Mouse (Mus musculus): ENCODE results near the gene Fbxo7. TPM values are rescaled to one million over a fixed set of nuclear protein-coding genes. Genes with fewer than 3 reads are reported as not detected.

Fbxo7 gene
- total and polyA plus RNA-seq, 2 experiments from 2014 or later, result 17.7 to 30.9 TPM

DNA sequence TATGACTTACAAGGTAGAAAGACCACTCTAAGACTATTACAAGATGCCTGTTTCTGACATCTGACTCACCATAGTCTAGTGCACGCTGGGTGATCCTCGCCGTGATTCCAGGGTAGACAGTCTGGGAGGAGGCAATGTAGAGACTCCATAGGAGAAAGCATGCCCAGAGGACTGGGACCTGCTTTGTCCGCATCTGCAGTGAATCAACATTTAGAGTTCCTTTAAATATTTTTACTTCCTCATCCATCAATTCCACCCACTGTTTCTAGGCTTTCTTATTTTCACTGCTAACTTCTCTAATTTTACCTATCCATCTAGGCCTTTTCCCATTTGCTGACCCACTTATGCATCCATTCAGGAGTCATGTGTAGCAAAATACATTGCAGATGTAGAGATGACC lies 21.3 kb upstream of the Fbxo7 start:
- DNase-seq (ENCODE audit: low spot score), result no peak
- no peak for ATAC-seq
- H3K27ac ChIP-seq, result no peak overlapping the region
- H3K27me3 ChIP-seq (ENCODE audit: insufficient read depth, low read length), result no peaks in the 10 kb centered on the region
- H3K36me3 ChIP-seq (ENCODE audit: insufficient read depth, low read length), result no peaks in the 10 kb centered on the region
- no peak overlapping the region for H3K4me2 ChIP-seq (ENCODE audit: low read depth, low read length)
- TF ChIP-seq CTCF (IDR thresholded peaks at IDR 0.05; ENCODE audit: low read depth), result no peak
- no peaks in the 10 kb centered on the region for H3K9me3 ChIP-seq (ENCODE audit: low read length)
- H3K4me1 ChIP-seq (ENCODE audit: insufficient read depth, low read length), result no peaks in the 10 kb centered on the region
- H3K4me3 ChIP-seq (ENCODE audit: low read length), result no peak overlapping the region
- 91% methylated on average over 4 of the region's 4 CpGs for WGBS
- H3K9ac ChIP-seq (replicated peaks; ENCODE audit: low read length), result no peak overlapping the region

DNA sequence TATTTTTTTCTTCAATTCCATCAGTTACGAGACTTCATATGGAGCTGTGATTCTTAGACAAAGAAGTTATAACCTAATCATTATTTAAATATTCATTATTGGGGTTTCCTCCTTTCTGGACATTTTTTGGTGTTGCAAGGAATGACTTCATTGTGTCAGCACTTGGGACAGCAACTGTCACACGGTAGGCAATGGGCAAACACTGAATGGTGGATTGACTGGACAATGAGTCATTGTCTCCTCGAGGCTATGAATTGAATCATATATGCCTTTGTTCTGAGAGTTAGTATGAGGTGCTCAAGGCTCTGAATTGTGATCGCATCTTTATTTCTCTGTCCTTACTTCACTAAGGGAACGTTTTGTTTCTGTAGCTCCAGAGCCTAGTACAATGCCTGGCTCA lies 15.3 kb upstream of the Fbxo7 start:
- DNase-seq (ENCODE audit: low spot score) (no peak), ATAC-seq (no peak)
- Histone ChIP-seq H3K9me3 (ENCODE audit: low read length) (no peaks in the 10 kb centered on the region), H3K27me3 (ENCODE audit: insufficient read depth, low read length) (no peaks in the 10 kb centered on the region), H3K27ac (no peak overlapping the region), H3K4me3 (ENCODE audit: low read length) (no peak overlapping the region), H3K4me1 (ENCODE audit: insufficient read depth, low read length) (no peaks in the 10 kb centered on the region), H3K4me2 (ENCODE audit: low read depth, low read length) (no peak overlapping the region), H3K36me3 (ENCODE audit: insufficient read depth, low read length) (no peaks in the 10 kb centered on the region), H3K9ac (replicated peaks; ENCODE audit: low read length) (no peak overlapping the region)
- WGBS, result 63% methylated on average over 5 of the region's 5 CpGs
- TF ChIP-seq CTCF (IDR thresholded peaks at IDR 0.05; ENCODE audit: low read depth), result no peak

DNA sequence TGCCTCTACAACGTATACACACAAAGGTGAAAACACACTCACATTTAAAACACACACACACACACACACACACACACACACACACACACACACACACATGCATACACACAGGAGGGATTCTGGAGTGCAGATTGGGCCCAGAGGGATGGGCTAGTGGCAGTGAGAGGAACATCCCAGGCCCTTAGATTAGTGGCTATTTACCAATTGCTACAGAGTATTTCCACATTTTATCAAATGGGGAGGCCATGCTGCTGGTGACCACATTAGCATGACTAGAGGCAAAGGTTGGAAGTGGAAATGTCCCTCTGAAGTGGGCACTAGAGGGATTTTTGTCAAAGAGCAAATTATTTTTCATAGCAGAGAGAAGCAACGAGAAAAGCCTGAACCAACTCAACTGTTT lies 12.1 kb upstream of the Fbxo7 start:
- 85% methylated on average over 2 of the region's 2 CpGs for WGBS
- Histone ChIP-seq H3K4me3 (ENCODE audit: low read length) (no peak overlapping the region), H3K9ac (replicated peaks; ENCODE audit: low read length) (no peak overlapping the region), H3K36me3 (ENCODE audit: insufficient read depth, low read length) (no peaks in the 10 kb centered on the region), H3K27me3 (ENCODE audit: insufficient read depth, low read length) (no peaks in the 10 kb centered on the region), H3K27ac (no peak overlapping the region), H3K4me1 (ENCODE audit: insufficient read depth, low read length) (no peaks in the 10 kb centered on the region), H3K9me3 (ENCODE audit: low read length) (no peaks in the 10 kb centered on the region), H3K4me2 (ENCODE audit: low read depth, low read length) (no peak overlapping the region)
- TF ChIP-seq CTCF (IDR thresholded peaks at IDR 0.05; ENCODE audit: low read depth), result no peak
- ATAC-seq, result no peak
- no peak for DNase-seq (ENCODE audit: low spot score)

DNA sequence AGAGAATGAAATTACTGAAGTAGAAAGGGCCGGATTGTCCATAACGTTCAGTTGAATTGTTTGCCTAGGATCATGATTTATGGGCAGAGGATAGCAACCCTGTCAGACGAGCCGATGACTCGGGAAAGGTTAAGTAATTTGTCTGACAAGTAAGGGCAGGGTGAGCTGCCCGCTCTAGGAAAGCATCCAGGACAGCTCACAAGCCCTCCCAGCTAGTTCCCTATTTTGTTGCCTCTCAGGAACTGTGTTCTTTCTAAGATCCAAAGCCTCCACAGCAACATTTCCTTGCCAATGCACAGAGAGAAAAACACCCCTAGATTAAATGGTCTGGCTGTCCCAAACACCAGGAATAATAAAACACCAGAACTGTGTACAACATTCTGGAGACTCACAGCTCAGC lies 11.1 kb upstream of the Fbxo7 start:
- Histone ChIP-seq H3K27ac (no peak overlapping the region; the same call in 1 of the 2 replicates), H3K9me3 (ENCODE audit: low read length) (no peaks in the 10 kb centered on the region), H3K9ac (replicated peaks; ENCODE audit: low read length) (no peak overlapping the region), H3K4me2 (ENCODE audit: low read depth, low read length) (no peak overlapping the region), H3K4me1 (ENCODE audit: insufficient read depth, low read length) (no peaks in the 10 kb centered on the region), H3K36me3 (ENCODE audit: insufficient read depth, low read length) (no peaks in the 10 kb centered on the region), H3K27me3 (ENCODE audit: insufficient read depth, low read length) (no peaks in the 10 kb centered on the region), H3K4me3 (ENCODE audit: low read length) (no peak overlapping the region)
- WGBS, result 56% methylated on average over 6 of the region's 6 CpGs
- ATAC-seq (no peak), DNase-seq (ENCODE audit: low spot score) (no peak)
- TF ChIP-seq CTCF (IDR thresholded peaks at IDR 0.05; ENCODE audit: low read depth), result no peak

- ATAC-seq, result no peak
- no peaks in the 10 kb centered on the region for H3K36me3 ChIP-seq (ENCODE audit: insufficient read depth, low read length)
- DNase-seq (ENCODE audit: low spot score), result no peak
- H3K4me3 ChIP-seq (ENCODE audit: low read length), result no peak overlapping the region
- no peak overlapping the region for H3K4me2 ChIP-seq (ENCODE audit: low read depth, low read length)
- no peaks in the 10 kb centered on the region for H3K9me3 ChIP-seq (ENCODE audit: low read length)
- 86% methylated on average over 2 of the region's 2 CpGs for WGBS
- no peak overlapping the region for H3K9ac ChIP-seq (replicated peaks; ENCODE audit: low read length)
- no peak for TF ChIP-seq CTCF (IDR thresholded peaks at IDR 0.05; ENCODE audit: low read depth)
- H3K4me1 ChIP-seq (ENCODE audit: insufficient read depth, low read length), result no peaks in the 10 kb centered on the region
- H3K27ac ChIP-seq, result no peak overlapping the region; the same call in 1 of the 2 replicates
- H3K27me3 ChIP-seq (ENCODE audit: insufficient read depth, low read length), result no peaks in the 10 kb centered on the region
These were observed 10.6 kb upstream of the Fbxo7 start for GRCm38 (mm10) chr10:86011172-86011571.

DNA sequence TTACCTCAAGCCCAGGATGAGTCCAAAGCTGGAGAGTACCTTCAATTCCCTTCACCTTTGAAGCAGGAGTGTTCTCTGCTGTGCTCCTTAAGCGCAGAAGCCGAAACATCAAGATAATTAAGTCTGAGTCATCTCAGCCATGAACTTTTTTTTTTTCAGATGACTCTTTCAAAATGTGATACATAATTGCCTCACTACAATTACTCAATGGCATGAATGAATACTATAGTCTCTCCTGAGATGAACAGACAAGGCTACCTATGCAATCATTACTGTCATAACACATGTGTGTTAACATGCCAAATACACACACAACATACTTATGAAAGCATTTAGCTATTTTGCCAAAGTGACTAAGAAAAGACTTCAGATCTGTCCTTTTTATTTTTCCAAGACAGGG lies 10.0 kb upstream of the Fbxo7 start, which contains the start of gene Bpifc:
Gene Bpifc (minus strand): TSS at position 115 of the 400 bp plus-strand sequence.
- no peaks in the 10 kb centered on the region for H3K9me3 ChIP-seq (ENCODE audit: low read length)
- 88% methylated on average over 2 of the region's 2 CpGs for WGBS
- H3K4me2 ChIP-seq (ENCODE audit: low read depth, low read length), result no peak within 1 kb of the TSS
- no peaks in the 10 kb centered on the region for H3K4me1 ChIP-seq (ENCODE audit: insufficient read depth, low read length)
- no peaks in the 10 kb centered on the region for H3K27me3 ChIP-seq (ENCODE audit: insufficient read depth, low read length)
- no peak within 1 kb of the TSS; the same call in 1 of the 2 replicates for H3K27ac ChIP-seq
- ATAC-seq (no peak), DNase-seq (ENCODE audit: low spot score) (no peak)
- H3K4me3 ChIP-seq (ENCODE audit: low read length), result no peak within 1 kb of the TSS
- no peak within 1 kb of the TSS for H3K9ac ChIP-seq (replicated peaks; ENCODE audit: low read length)
- no peaks in the 10 kb centered on the region for H3K36me3 ChIP-seq (ENCODE audit: insufficient read depth, low read length)
- no peak for TF ChIP-seq CTCF (IDR thresholded peaks at IDR 0.05; ENCODE audit: low read depth)

GRCm38 (mm10) chr10:86017781-86018180 lies 4.0 kb upstream of the Fbxo7 start:
- Histone ChIP-seq H3K36me3 (ENCODE audit: insufficient read depth, low read length) (no peaks in the 10 kb centered on the region), H3K27ac (no peak overlapping the region), H3K27me3 (ENCODE audit: insufficient read depth, low read length) (no peaks in the 10 kb centered on the region), H3K9ac (replicated peaks; ENCODE audit: low read length) (no peak overlapping the region), H3K4me3 (ENCODE audit: low read length) (no peak overlapping the region), H3K4me2 (ENCODE audit: low read depth, low read length) (no peak overlapping the region), H3K9me3 (ENCODE audit: low read length) (no peaks in the 10 kb centered on the region), H3K4me1 (ENCODE audit: insufficient read depth, low read length) (0 out of 2 replicates have a peak, but pooled peaks cover 6% of the 10 kb centered on the region)
- ATAC-seq (no peak), DNase-seq (ENCODE audit: low spot score) (no peak)
- no peak for TF ChIP-seq CTCF (IDR thresholded peaks at IDR 0.05; ENCODE audit: low read depth)
- WGBS, result 90% methylated on average over 7 of the region's 7 CpGs
